Mouse (Mus musculus): ENCODE measurements around the gene Med13l.

Gene Med13l

DNA sequence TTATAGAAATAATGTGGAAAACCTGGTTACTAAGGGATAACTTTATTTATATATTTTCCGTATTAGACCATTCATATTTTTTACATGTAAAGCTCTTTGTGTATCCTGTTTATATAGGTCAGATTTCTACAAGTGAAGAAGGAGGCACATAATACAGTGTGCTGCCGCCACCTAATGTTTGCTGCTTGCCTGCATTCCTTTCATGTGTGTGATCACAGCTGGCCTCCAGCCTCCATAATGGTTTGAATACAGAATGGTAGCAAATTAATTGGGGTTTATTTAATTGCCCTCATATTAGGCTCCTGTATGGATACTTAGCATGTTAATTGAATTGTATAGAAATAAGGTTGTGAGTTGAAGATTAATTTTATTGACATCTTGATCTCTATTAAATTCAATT is 94.5 kb downstream of the Med13l start:
- in situ Hi-C loops (cut with MboI, MseI), result no loop called here

DNA sequence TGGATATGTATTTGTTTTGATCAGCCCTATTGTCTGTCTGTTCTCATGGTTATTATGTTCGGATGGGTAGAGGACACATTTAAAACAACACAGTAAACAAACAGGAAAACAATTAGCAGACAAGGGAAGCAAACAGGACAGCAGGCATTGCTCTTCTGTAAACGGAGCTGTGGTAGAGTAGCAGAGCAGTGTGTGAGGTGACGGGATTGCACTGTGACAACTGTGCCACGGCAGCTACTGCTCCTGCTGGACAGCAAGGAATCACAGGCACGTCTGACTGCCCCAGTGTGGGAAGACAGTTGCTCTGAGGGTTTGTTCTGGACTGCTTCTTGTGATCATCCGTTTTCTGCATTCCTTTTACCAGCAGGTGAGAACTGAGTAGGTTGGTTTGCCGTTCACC is 94.9 kb downstream of the Med13l start:
- in situ Hi-C loops (cut with MboI, MseI), result no loop called here

DNA sequence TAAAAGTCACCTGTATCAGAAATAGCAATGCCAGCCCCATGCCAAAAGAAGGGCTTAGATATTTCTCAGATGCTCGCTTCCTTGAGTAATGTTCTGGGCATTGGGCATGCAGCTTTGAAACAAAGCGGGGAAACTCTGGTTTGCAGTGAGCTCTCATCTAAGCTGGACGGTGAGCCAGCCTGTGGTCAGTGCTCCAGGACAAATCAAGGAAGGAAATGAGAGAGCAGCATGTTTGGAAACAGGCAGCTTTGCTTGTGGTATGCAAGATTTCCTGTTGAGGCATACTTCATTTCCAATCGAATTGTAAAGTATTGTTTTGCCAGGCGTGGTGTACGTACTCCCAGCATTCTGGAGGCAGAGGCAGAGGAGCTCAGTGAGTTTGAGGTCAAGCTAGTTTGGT is 95.5 kb downstream of the Med13l start:
- in situ Hi-C loops (cut with MboI, MseI), result no loop called here

GRCm38 (mm10) chr5:118658256-118658837 is 97.9 kb downstream of the Med13l start:
- in situ Hi-C loops (cut with MboI, MseI), result no loop called here

- in situ Hi-C loops (cut with MboI, MseI), result no loop called here
Measured at GRCm38 (mm10) chr5:118659713-118660112, 99.2 kb downstream of the Med13l start.

DNA sequence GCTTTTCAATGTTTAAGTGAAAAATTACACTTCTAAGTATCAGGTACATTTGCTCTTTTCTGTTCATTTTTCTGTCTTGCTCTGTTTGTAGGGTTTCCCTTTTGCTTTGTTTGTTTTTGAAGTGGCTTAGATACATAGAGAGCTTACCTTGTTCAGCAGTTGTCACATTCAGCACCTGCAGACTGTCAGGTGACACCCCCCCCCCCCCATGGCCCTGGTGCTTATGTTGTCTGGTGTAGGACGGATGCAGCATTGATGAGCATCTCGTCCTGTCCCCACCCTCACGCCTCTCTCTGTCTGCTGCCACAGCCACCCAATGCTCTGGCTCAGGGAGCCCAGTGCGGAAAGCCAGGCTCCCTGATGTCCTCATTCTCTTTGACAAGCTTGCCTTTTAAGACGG is 101.3 kb downstream of the Med13l start:
- in situ Hi-C loops (cut with MboI, MseI), result no loop called here

- in situ Hi-C loops (cut with MboI, MseI), result no loop called here
Measured at GRCm38 (mm10) chr5:118663999-118664398, 103.5 kb downstream of the Med13l start.

DNA sequence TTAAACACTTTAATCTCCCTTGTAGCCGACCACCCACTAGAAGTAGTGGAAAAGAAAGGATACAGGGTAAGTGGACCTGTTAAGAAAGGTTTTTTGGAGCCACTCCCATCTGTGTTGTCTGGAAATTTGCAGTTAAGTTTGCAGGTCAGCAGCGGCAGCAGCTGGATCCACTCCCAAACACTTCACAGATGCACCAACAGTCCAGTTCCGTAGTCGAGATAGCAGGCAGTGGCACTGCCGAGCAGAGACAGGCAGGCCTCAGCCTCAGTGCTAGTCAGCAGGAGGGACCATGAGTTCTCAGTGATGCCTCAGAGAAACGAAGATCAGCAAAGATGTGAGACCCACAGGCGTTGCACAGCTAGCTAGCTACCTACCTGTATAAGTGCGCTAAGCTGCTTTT is 104.5 kb downstream of the Med13l start:
- in situ Hi-C loops (cut with MboI, MseI), result loop anchor here (5.0 kb wide), 1 partner anchor 33 kb away; no protein-coding TSS in a partner anchor

DNA sequence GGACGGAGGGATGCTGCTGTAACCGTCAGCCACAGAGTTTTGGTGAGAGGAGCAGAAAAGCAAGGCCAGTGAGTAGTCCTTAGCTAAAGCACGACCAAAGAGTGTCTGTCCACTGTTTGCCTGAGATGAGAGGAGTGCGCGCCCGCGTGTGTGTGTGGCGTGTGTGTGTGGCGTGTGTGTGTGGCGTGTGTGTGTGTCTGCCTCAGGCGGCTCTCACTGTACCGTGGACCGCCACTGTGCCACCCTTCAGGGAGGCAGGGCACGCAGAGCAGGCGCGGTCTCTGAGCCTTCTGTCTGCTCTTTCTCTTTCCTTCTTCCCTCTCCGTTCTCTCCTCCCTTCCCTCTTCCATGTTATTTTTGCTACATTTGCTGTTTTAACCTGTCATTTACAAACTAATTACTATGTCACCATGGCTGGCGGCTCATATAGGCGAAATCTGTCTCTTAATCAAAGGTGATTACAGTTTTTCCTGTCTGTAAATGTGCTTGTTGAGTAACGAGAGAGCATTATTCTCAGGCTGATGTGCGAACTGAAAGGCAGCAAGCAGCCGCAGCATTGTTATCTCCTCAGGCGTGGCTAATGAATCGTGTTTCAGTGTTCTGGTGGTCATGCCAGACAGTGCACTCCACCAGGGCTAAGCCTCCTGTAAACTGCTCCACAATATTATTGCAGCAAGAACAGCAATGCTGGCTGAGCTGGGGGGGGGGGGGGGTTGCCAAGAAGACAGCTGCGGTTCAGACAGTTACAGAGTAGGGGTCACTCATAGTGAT is 106.1 kb downstream of the Med13l start:
- in situ Hi-C loops (cut with MboI, MseI), result loop anchor here (5.0 kb wide), 1 partner anchor 34 kb away; no protein-coding TSS in a partner anchor

DNA sequence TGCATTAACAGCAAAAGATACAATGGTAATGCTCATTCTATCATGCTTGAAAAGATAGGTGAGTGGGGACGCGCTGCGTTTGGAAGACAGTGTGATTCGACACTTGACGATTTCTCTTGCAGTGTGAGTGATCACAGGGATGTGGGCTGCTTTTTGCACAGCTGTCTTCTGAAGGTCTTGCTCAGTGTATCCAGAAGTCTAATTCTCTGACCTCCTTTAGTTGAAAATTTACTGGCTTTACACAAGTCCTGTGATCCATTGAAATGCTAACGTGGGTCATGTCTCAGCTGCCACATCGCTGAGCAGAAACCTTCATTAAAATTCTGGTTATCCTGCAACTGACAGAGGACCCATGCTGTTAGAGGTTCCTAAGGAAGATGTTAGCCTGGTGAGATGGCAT is 107.4 kb downstream of the Med13l start:
- in situ Hi-C loops (cut with MboI, MseI), result loop anchor here (5.0 kb wide), 1 partner anchor 36 kb away; no protein-coding TSS in a partner anchor

DNA sequence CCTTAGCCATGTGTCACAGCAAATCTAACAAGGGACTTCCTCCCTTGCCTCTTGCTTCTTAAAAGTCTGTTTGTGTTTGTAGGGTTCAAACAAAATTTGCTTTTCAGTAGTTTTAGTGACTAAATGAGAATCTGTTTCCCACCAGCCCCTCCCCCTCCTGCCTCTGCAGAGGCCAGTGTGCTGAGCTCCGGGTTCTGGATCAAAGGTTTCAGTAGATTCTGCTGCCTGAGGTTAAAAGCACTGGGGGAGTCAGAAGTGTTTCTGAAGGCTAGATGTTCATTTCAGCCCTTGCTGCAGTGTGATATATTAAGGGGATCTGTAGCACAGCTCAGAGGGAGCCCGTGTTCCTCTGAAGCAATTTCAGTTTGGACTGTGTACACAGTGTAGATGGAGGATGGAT is 108.5 kb downstream of the Med13l start:
- in situ Hi-C loops (cut with MboI, MseI), result loop anchor here (5.0 kb wide), 1 partner anchor 37 kb away; no protein-coding TSS in a partner anchor

DNA sequence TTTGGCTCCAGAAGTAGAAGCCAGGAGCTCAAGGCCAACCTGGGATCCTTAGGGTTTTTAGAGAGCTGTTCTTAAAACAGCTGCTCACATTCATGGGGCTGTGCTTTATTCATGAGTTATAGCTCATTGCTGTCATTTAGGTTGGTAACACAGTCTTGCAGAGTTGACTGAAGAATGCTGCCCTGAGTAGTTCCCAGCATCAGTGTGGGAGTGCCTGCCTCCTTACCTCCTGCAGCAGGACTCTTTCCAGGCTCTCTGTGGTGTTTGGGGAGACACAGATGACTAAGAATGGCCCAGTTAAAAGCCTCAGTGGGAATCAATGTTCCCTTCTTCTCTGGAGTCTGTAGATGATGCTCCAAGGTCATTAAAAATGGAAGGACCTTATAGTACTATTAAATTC is 111.6 kb downstream of the Med13l start:
- in situ Hi-C loops (cut with MboI, MseI), result no loop called here

- in situ Hi-C loops (cut with MboI, MseI), result no loop called here
Measured at GRCm38 (mm10) chr5:118673859-118674258, 113.4 kb downstream of the Med13l start.

- in situ Hi-C loops (cut with MboI, MseI), result no loop called here
Measured at GRCm38 (mm10) chr5:118674321-118674720, 113.8 kb downstream of the Med13l start.

- in situ Hi-C loops (cut with MboI, MseI), result no loop called here
Measured at GRCm38 (mm10) chr5:118675697-118676096, 115.2 kb downstream of the Med13l start.

GRCm38 (mm10) chr5:118676151-118676918 is 115.9 kb downstream of the Med13l start:
- in situ Hi-C loops (cut with MboI, MseI), result no loop called here

GRCm38 (mm10) chr5:118679283-118679835 is 118.9 kb downstream of the Med13l start:
- in situ Hi-C loops (cut with MboI, MseI), result no loop called here

GRCm38 (mm10) chr5:118680853-118681252 is 120.4 kb downstream of the Med13l start:
- in situ Hi-C loops (cut with MboI, MseI), result no loop called here

- in situ Hi-C loops (cut with MboI, MseI), result no loop called here
Measured at GRCm38 (mm10) chr5:118682007-118682406, 121.5 kb downstream of the Med13l start.

DNA sequence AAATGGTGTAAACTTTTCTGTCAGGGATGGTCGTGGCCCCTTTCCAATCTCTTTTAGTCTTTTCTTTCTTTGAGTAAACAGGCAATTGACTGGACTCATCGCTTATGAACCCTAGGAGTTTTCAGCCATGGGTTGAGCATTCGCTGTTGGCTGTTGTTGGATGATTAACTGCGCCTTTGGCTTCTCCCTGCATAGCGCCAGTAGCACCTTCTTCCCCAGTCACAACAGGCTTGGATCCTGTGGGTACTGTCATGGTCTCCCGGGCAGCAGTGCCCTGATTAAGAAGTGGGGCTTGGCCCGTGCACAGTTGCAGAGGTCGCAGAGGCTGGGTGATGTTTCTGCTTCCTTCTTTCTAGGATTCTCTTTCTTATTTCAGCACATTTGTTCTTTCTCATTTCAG is 124.7 kb downstream of the Med13l start:
- in situ Hi-C loops (cut with MboI, MseI), result no loop called here

DNA sequence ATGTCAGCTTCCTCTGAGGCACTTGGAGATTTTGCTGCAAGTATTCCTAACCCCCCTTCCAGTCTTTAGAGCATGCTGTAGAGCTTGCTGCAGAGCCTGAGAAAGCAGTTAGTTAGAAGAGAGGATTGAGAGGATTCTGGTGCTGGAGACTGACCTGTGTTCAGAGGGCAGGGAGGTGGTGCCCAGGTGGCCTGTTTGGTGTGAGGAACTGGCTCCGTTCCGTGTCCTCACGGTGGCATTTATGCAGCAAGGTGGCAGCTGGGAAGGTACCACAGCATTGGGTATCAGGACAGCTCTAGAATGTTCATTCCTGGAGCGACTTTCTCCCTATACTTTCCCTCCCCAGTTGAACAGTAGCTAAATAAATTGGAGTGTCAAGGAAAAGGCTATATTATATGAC is 125.5 kb downstream of the Med13l start:
- in situ Hi-C loops (cut with MboI, MseI), result no loop called here

All from T-helper 1 cell (primary cell).